Mouse (Mus musculus): ENCODE results near the gene Popdc3. TPM values are rescaled to one million over a fixed set of nuclear protein-coding genes. Genes with fewer than 3 reads are reported as not detected.
"Not testable (repeated sequence)": the region's sequence is repeated elsewhere in the genome, so short reads cannot be mapped to it uniquely, and the experiment has no call there.

Gene Popdc3
- polyA plus RNA-seq, 1 experiment from 2014 or later, result 0.49 TPM

GRCm38 (mm10) chr10:45328196-45329000 lies 150.5 kb downstream of the Popdc3 start:
- Histone ChIP-seq H3K27me3 (peaks cover 14% of the 10 kb centered on the region), H3K36me3 (ENCODE audit: poor library complexity, severe bottlenecking) (no peaks in the 10 kb centered on the region), H3K27ac (no peak overlapping the region), H3K9ac (no peak overlapping the region), H3K9me3 (replicated peaks) (no peaks in the 10 kb centered on the region), H3K4me3 (no peak overlapping the region), H3K4me2 (no peak overlapping the region), H3K4me1 (peaks cover 3% of the 10 kb centered on the region)
- WGBS, result 78% methylated on average over 7 of the region's 7 CpGs
- ATAC-seq, result no peak

- no peaks in the 10 kb centered on the region for H3K36me3 ChIP-seq (ENCODE audit: poor library complexity, severe bottlenecking)
- peak overlapping the region; percentile 70 for H3K4me3 ChIP-seq
Measured at GRCm38 (mm10) chr10:45334925-45335324, 157.0 kb downstream of the Popdc3 start.

GRCm38 (mm10) chr10:45335434-45336422 lies 157.8 kb downstream of the Popdc3 start, which contains the start of gene Bves:
Gene Bves (plus strand): TSS chr10:45335772.
- ATAC-seq, result peak; percentile 81
- H3K4me3 ChIP-seq, result peak within 1 kb of the TSS; percentile 70
- H3K27me3 ChIP-seq, result peaks cover 31% of the 10 kb centered on the region
- H3K27ac ChIP-seq, result no peak within 1 kb of the TSS
- WGBS, result 1% methylated on average over 74 of the region's 116 CpGs
- no peaks in the 10 kb centered on the region for H3K9me3 ChIP-seq (replicated peaks)
- peak within 1 kb of the TSS; percentile 90 for H3K4me2 ChIP-seq
- 0 out of 2 replicates have a peak, but pooled peaks cover 3% of the 10 kb centered on the region for H3K4me1 ChIP-seq
- peak within 1 kb of the TSS; percentile 66 for H3K9ac ChIP-seq
- H3K36me3 ChIP-seq (ENCODE audit: poor library complexity, severe bottlenecking), result no peaks in the 10 kb centered on the region

More at GRCm38 (mm10) chr10:45334925-45335324, 157.0 kb downstream of the Popdc3 start:
- no peaks in the 10 kb centered on the region for H3K9me3 ChIP-seq (replicated peaks)
- no peak overlapping the region for H3K27ac ChIP-seq
- ATAC-seq, result peak; percentile 29; the same call in 1 of the 2 replicates
- peaks cover 31% of the 10 kb centered on the region for H3K27me3 ChIP-seq
- WGBS, result 19% methylated on average over 7 of the region's 7 CpGs
- no peaks in the 10 kb centered on the region for H3K4me1 ChIP-seq
- no peak overlapping the region for H3K9ac ChIP-seq
- peak overlapping the region; percentile 90 for H3K4me2 ChIP-seq

GRCm38 (mm10) chr10:45339106-45339505 lies 161.2 kb downstream of the Popdc3 start:
- H3K4me1 ChIP-seq, result 0 out of 2 replicates have a peak, but pooled peaks cover 3% of the 10 kb centered on the region
- H3K4me2 ChIP-seq, result no peak overlapping the region
- H3K9me3 ChIP-seq (replicated peaks), result no peaks in the 10 kb centered on the region
- no peaks in the 10 kb centered on the region for H3K36me3 ChIP-seq (ENCODE audit: poor library complexity, severe bottlenecking)
- H3K4me3 ChIP-seq, result no peak overlapping the region
- 72% methylated on average over 7 of the region's 7 CpGs for WGBS
- H3K9ac ChIP-seq, result no peak overlapping the region
- no peak for ATAC-seq
- no peak overlapping the region; the same call in 1 of the 2 replicates for H3K27ac ChIP-seq
- peaks cover 21% of the 10 kb centered on the region for H3K27me3 ChIP-seq

GRCm38 (mm10) chr10:45344381-45344780 lies 166.5 kb downstream of the Popdc3 start:
- no peak overlapping the region for H3K9ac ChIP-seq
- ATAC-seq, result no peak
- no peaks in the 10 kb centered on the region for H3K36me3 ChIP-seq (ENCODE audit: poor library complexity, severe bottlenecking)
- no peak overlapping the region for H3K4me2 ChIP-seq
- no peak overlapping the region for H3K27ac ChIP-seq
- 0 out of 2 replicates have a peak, but pooled peaks cover 3% of the 10 kb centered on the region for H3K4me1 ChIP-seq
- H3K27me3 ChIP-seq, result no peaks in the 10 kb centered on the region
- H3K9me3 ChIP-seq (replicated peaks), result no peaks in the 10 kb centered on the region
- no peak overlapping the region for H3K4me3 ChIP-seq
- 82% methylated on average over 4 of the region's 4 CpGs for WGBS

GRCm38 (mm10) chr10:45345217-45345616 lies 167.3 kb downstream of the Popdc3 start:
- no peak for ATAC-seq
- Histone ChIP-seq H3K4me2 (no peak overlapping the region), H3K27me3 (no peaks in the 10 kb centered on the region), H3K9ac (no peak overlapping the region), H3K9me3 (replicated peaks) (no peaks in the 10 kb centered on the region), H3K4me1 (0 out of 2 replicates have a peak, but pooled peaks cover 2% of the 10 kb centered on the region), H3K27ac (no peak overlapping the region), H3K4me3 (no peak overlapping the region), H3K36me3 (ENCODE audit: poor library complexity, severe bottlenecking) (no peaks in the 10 kb centered on the region)
- 91% methylated on average over 9 of the region's 9 CpGs for WGBS

GRCm38 (mm10) chr10:45348143-45348542 lies 170.2 kb downstream of the Popdc3 start:
- H3K4me3 ChIP-seq; H3K9ac ChIP-seq; H3K36me3 ChIP-seq (ENCODE audit: poor library complexity, severe bottlenecking); H3K4me2 ChIP-seq; H3K4me1 ChIP-seq; H3K27ac ChIP-seq; ATAC-seq; H3K27me3 ChIP-seq; H3K9me3 ChIP-seq (replicated peaks): not testable (repeated sequence)
- WGBS, result 74% methylated on average over 3 of the region's 3 CpGs

- 91% methylated on average over 6 of the region's 6 CpGs for WGBS
- no peak overlapping the region for H3K4me3 ChIP-seq
- H3K9me3 ChIP-seq (replicated peaks), result no peaks in the 10 kb centered on the region
- no peak overlapping the region for H3K27ac ChIP-seq
- ATAC-seq, result no peak
- H3K9ac ChIP-seq, result no peak overlapping the region
- no peaks in the 10 kb centered on the region for H3K27me3 ChIP-seq
- no peaks in the 10 kb centered on the region for H3K4me1 ChIP-seq
- no peaks in the 10 kb centered on the region for H3K36me3 ChIP-seq (ENCODE audit: poor library complexity, severe bottlenecking)
- no peak overlapping the region for H3K4me2 ChIP-seq
Measured at GRCm38 (mm10) chr10:45356091-45356490, 178.2 kb downstream of the Popdc3 start.

GRCm38 (mm10) chr10:45363396-45363795 lies 185.5 kb downstream of the Popdc3 start:
- Histone ChIP-seq H3K4me2 (no peak overlapping the region), H3K4me1 (peaks cover 14% of the 10 kb centered on the region; the same call in 1 of the 2 replicates), H3K36me3 (ENCODE audit: poor library complexity, severe bottlenecking) (no peaks in the 10 kb centered on the region), H3K27ac (no peak overlapping the region), H3K9me3 (replicated peaks) (no peaks in the 10 kb centered on the region), H3K27me3 (no peaks in the 10 kb centered on the region), H3K9ac (no peak overlapping the region), H3K4me3 (no peak overlapping the region)
- 41% methylated on average over 5 of the region's 5 CpGs for WGBS
- no peak for ATAC-seq

GRCm38 (mm10) chr10:45366987-45367705 lies 189.2 kb downstream of the Popdc3 start:
- Histone ChIP-seq H3K36me3 (ENCODE audit: poor library complexity, severe bottlenecking) (no peaks in the 10 kb centered on the region), H3K9me3 (replicated peaks) (no peaks in the 10 kb centered on the region), H3K27ac (no peak overlapping the region), H3K4me3 (no peak overlapping the region), H3K4me1 (peaks cover 14% of the 10 kb centered on the region; the same call in 1 of the 2 replicates), H3K27me3 (no peaks in the 10 kb centered on the region), H3K4me2 (no peak overlapping the region), H3K9ac (no peak overlapping the region)
- 87% methylated on average over 17 of the region's 17 CpGs for WGBS
- ATAC-seq, result no peak

All from forebrain, embryonic 13.5 days (tissue).